Mouse (Mus musculus): ENCODE measurements around the gene Fggy. TPM values are rescaled to one million over a fixed set of nuclear protein-coding genes. Genes with fewer than 3 reads are reported as not detected.

The Fggy gene
- polyA plus RNA-seq, 1 experiment from 2014 or later: 11.1 TPM

GRCm38 (mm10) chr4:95684522-95685080 is 127.3 kb downstream of the Fggy start:
- DNase-seq (ENCODE audit: low spot score) (peak; percentile 70), ATAC-seq (ENCODE audit: low FRiP score) (peak; percentile 96)
- H3K4me2 ChIP-seq (replicated peaks; ENCODE audit: low read depth, low read length): no peak overlapping the region
- peaks cover 2% of the 10 kb centered on the region; the same call in 1 of the 2 replicates for H3K4me1 ChIP-seq (replicated peaks; ENCODE audit: control insufficient read depth, insufficient read depth, low read length)
- H3K9ac ChIP-seq (ENCODE audit: low read depth, low read length): no peak overlapping the region
- H3K4me3 ChIP-seq (ENCODE audit: low read depth, low read length): no peak overlapping the region
- H3K9me3 ChIP-seq (ENCODE audit: control insufficient read depth, low read length): no peaks in the 10 kb centered on the region
- H3K27ac ChIP-seq (ENCODE audit: low read depth, low read length): peak overlapping the region; percentile 60; the same call in 1 of the 2 replicates
- WGBS: 7% methylated on average over 4 of the region's 4 CpGs
- H3K36me3 ChIP-seq (ENCODE audit: control insufficient read depth, insufficient read depth, low read length): no peaks in the 10 kb centered on the region
- no peaks in the 10 kb centered on the region for H3K27me3 ChIP-seq (ENCODE audit: control insufficient read depth, insufficient read depth, low read length)

- DNase-seq (ENCODE audit: low spot score) (no peak), ATAC-seq (ENCODE audit: low FRiP score) (no peak)
- WGBS: 81% methylated on average over 2 of the region's 2 CpGs
- Histone ChIP-seq H3K27ac (ENCODE audit: low read depth, low read length) (no peak overlapping the region), H3K9ac (ENCODE audit: low read depth, low read length) (no peak overlapping the region), H3K4me3 (ENCODE audit: low read depth, low read length) (no peak overlapping the region), H3K4me2 (replicated peaks; ENCODE audit: low read depth, low read length) (no peak overlapping the region), H3K4me1 (replicated peaks; ENCODE audit: control insufficient read depth, insufficient read depth, low read length) (peaks cover 2% of the 10 kb centered on the region; the same call in 1 of the 2 replicates), H3K36me3 (ENCODE audit: control insufficient read depth, insufficient read depth, low read length) (no peaks in the 10 kb centered on the region), H3K27me3 (ENCODE audit: control insufficient read depth, insufficient read depth, low read length) (no peaks in the 10 kb centered on the region), H3K9me3 (ENCODE audit: control insufficient read depth, low read length) (no peaks in the 10 kb centered on the region)
These were observed 129.5 kb downstream of the Fggy start for GRCm38 (mm10) chr4:95686775-95687174.

GRCm38 (mm10) chr4:95687350-95687749 is 130.0 kb downstream of the Fggy start:
- ATAC-seq (ENCODE audit: low FRiP score) (no peak), DNase-seq (ENCODE audit: low spot score) (no peak)
- Histone ChIP-seq H3K27me3 (ENCODE audit: control insufficient read depth, insufficient read depth, low read length) (no peaks in the 10 kb centered on the region), H3K4me2 (replicated peaks; ENCODE audit: low read depth, low read length) (no peak overlapping the region), H3K27ac (ENCODE audit: low read depth, low read length) (no peak overlapping the region), H3K4me3 (ENCODE audit: low read depth, low read length) (no peak overlapping the region), H3K9ac (ENCODE audit: low read depth, low read length) (no peak overlapping the region), H3K36me3 (ENCODE audit: control insufficient read depth, insufficient read depth, low read length) (no peaks in the 10 kb centered on the region), H3K9me3 (ENCODE audit: control insufficient read depth, low read length) (no peaks in the 10 kb centered on the region), H3K4me1 (replicated peaks; ENCODE audit: control insufficient read depth, insufficient read depth, low read length) (peaks cover 2% of the 10 kb centered on the region; the same call in 1 of the 2 replicates)
- 84% methylated on average over 5 of the region's 5 CpGs for WGBS

- DNase-seq (ENCODE audit: low spot score) (no peak), ATAC-seq (ENCODE audit: low FRiP score) (no peak)
- H3K9me3 ChIP-seq (ENCODE audit: control insufficient read depth, low read length): no peaks in the 10 kb centered on the region
- no peak overlapping the region for H3K4me3 ChIP-seq (ENCODE audit: low read depth, low read length)
- H3K4me1 ChIP-seq (replicated peaks; ENCODE audit: control insufficient read depth, insufficient read depth, low read length): peaks cover 2% of the 10 kb centered on the region; the same call in 1 of the 2 replicates
- H3K4me2 ChIP-seq (replicated peaks; ENCODE audit: low read depth, low read length): no peak overlapping the region
- no peak overlapping the region for H3K27ac ChIP-seq (ENCODE audit: low read depth, low read length)
- no peaks in the 10 kb centered on the region for H3K36me3 ChIP-seq (ENCODE audit: control insufficient read depth, insufficient read depth, low read length)
- H3K27me3 ChIP-seq (ENCODE audit: control insufficient read depth, insufficient read depth, low read length): no peaks in the 10 kb centered on the region
- 91% methylated on average over 4 of the region's 4 CpGs for WGBS
- no peak overlapping the region for H3K9ac ChIP-seq (ENCODE audit: low read depth, low read length)
These were observed 130.9 kb downstream of the Fggy start for GRCm38 (mm10) chr4:95688159-95688558.

GRCm38 (mm10) chr4:95700366-95700765 is 143.1 kb downstream of the Fggy start:
- Histone ChIP-seq H3K27ac (ENCODE audit: low read depth, low read length) (no peak overlapping the region), H3K36me3 (ENCODE audit: control insufficient read depth, insufficient read depth, low read length) (no peaks in the 10 kb centered on the region), H3K9ac (ENCODE audit: low read depth, low read length) (no peak overlapping the region), H3K9me3 (ENCODE audit: control insufficient read depth, low read length) (no peaks in the 10 kb centered on the region), H3K4me1 (replicated peaks; ENCODE audit: control insufficient read depth, insufficient read depth, low read length) (no peaks in the 10 kb centered on the region), H3K4me2 (replicated peaks; ENCODE audit: low read depth, low read length) (no peak overlapping the region), H3K27me3 (ENCODE audit: control insufficient read depth, insufficient read depth, low read length) (no peaks in the 10 kb centered on the region), H3K4me3 (ENCODE audit: low read depth, low read length) (no peak overlapping the region)
- DNase-seq (ENCODE audit: low spot score) (no peak), ATAC-seq (ENCODE audit: low FRiP score) (no peak)
- WGBS: 61% methylated on average over 2 of the region's 2 CpGs

GRCm38 (mm10) chr4:95707941-95708897 is 150.9 kb downstream of the Fggy start:
- Histone ChIP-seq H3K36me3 (ENCODE audit: control insufficient read depth, insufficient read depth, low read length) (no peaks in the 10 kb centered on the region), H3K9me3 (ENCODE audit: control insufficient read depth, low read length) (no peaks in the 10 kb centered on the region), H3K27ac (ENCODE audit: low read depth, low read length) (no peak overlapping the region), H3K27me3 (ENCODE audit: control insufficient read depth, insufficient read depth, low read length) (no peaks in the 10 kb centered on the region), H3K9ac (ENCODE audit: low read depth, low read length) (no peak overlapping the region), H3K4me1 (replicated peaks; ENCODE audit: control insufficient read depth, insufficient read depth, low read length) (no peaks in the 10 kb centered on the region), H3K4me2 (replicated peaks; ENCODE audit: low read depth, low read length) (no peak overlapping the region), H3K4me3 (ENCODE audit: low read depth, low read length) (no peak overlapping the region)
- DNase-seq (ENCODE audit: low spot score) (no peak), ATAC-seq (ENCODE audit: low FRiP score) (no peak)
- 78% methylated on average over 5 of the region's 5 CpGs for WGBS

GRCm38 (mm10) chr4:95709750-95710149 is 152.4 kb downstream of the Fggy start:
- no peaks in the 10 kb centered on the region for H3K4me1 ChIP-seq (replicated peaks; ENCODE audit: control insufficient read depth, insufficient read depth, low read length)
- H3K4me2 ChIP-seq (replicated peaks; ENCODE audit: low read depth, low read length): no peak overlapping the region
- 84% methylated on average over 1 of the region's 1 CpGs for WGBS
- no peaks in the 10 kb centered on the region for H3K27me3 ChIP-seq (ENCODE audit: control insufficient read depth, insufficient read depth, low read length)
- H3K27ac ChIP-seq (ENCODE audit: low read depth, low read length): no peak overlapping the region
- H3K9ac ChIP-seq (ENCODE audit: low read depth, low read length): no peak overlapping the region
- H3K4me3 ChIP-seq (ENCODE audit: low read depth, low read length): no peak overlapping the region
- ATAC-seq (ENCODE audit: low FRiP score): no peak
- DNase-seq (ENCODE audit: low spot score): no peak
- H3K9me3 ChIP-seq (ENCODE audit: control insufficient read depth, low read length): no peaks in the 10 kb centered on the region
- H3K36me3 ChIP-seq (ENCODE audit: control insufficient read depth, insufficient read depth, low read length): no peaks in the 10 kb centered on the region

GRCm38 (mm10) chr4:95712802-95713201 is 155.5 kb downstream of the Fggy start:
- Histone ChIP-seq H3K27ac (ENCODE audit: low read depth, low read length) (no peak overlapping the region), H3K9me3 (ENCODE audit: control insufficient read depth, low read length) (no peaks in the 10 kb centered on the region), H3K4me3 (ENCODE audit: low read depth, low read length) (no peak overlapping the region), H3K9ac (ENCODE audit: low read depth, low read length) (no peak overlapping the region), H3K4me2 (replicated peaks; ENCODE audit: low read depth, low read length) (no peak overlapping the region), H3K27me3 (ENCODE audit: control insufficient read depth, insufficient read depth, low read length) (no peaks in the 10 kb centered on the region), H3K4me1 (replicated peaks; ENCODE audit: control insufficient read depth, insufficient read depth, low read length) (no peaks in the 10 kb centered on the region), H3K36me3 (ENCODE audit: control insufficient read depth, insufficient read depth, low read length) (no peaks in the 10 kb centered on the region)
- DNase-seq (ENCODE audit: low spot score): no peak
- ATAC-seq (ENCODE audit: low FRiP score): no peak
- WGBS: 84% methylated on average over 1 of the region's 1 CpGs
